ENCODE assay signal across 8 mouse cellular contexts in genomic region chr3:94786367-94786835, GRCm38 (mm10). TPM values are rescaled to one million over a fixed set of nuclear protein-coding genes. Genes with fewer than 3 reads are reported as not detected.
A peak's percentile ranks its signal among the peaks of the same experiment; 100 is the strongest.
DNase-seq lines count a peak whose midpoint lies in the region; ATAC-seq and TF ChIP-seq lines count a peak whose summit lies in the region.

Gene Cgn, minus strand, starts transcription at chr3:94786492.

- peaks cover 11% of the 10 kb centered on the region for H3K4me1 ChIP-seq in hindbrain, embryonic 12.5 days
- H3K4me1 ChIP-seq in lung, postnatal 0 days (ENCODE audit: insufficient read depth, low read depth, low read length): no peaks in the 10 kb centered on the region

- 0 out of 2 replicates have a peak, but pooled peaks cover 10% of the 10 kb centered on the region for H3K27me3 ChIP-seq in hindbrain, embryonic 12.5 days
- no peaks in the 10 kb centered on the region for H3K27me3 ChIP-seq in lung, postnatal 0 days (replicated peaks; ENCODE audit: insufficient read depth, low read length)

- peak; percentile 95 for ATAC-seq in hindbrain, embryonic 12.5 days (ENCODE audit: low FRiP score)
- peak; percentile 77 for ATAC-seq in lung, postnatal 0 days

- TF ChIP-seq CTCF in lung, postnatal 0 days (IDR thresholded peaks at IDR 0.05): no peak

- TF ChIP-seq EP300 in lung, postnatal 0 days (IDR thresholded peaks at IDR 0.05): no peak

- H3K27ac ChIP-seq in hindbrain, embryonic 12.5 days: peak within 1 kb of the TSS; percentile 73
- H3K27ac ChIP-seq in lung, postnatal 0 days (ENCODE audit: low read length): peak within 1 kb of the TSS; percentile 95

- DNase-seq in MN1 (ENCODE audit: low spot score): peak; percentile 93
- peak; percentile 96 for DNase-seq in cerebellum, adult 9-11 months
- peak; percentile 92 to 96 for DNase-seq in frontal cortex, postnatal 10 days (ENCODE audit: low spot score in 2 of 2)
- DNase-seq in layer of hippocampus, postnatal 10 days (ENCODE audit: low spot score in 2 of 2): peak; percentile 97 to 98
- peak; percentile 96 for DNase-seq in lung, postnatal 0 days (ENCODE audit: low spot score)
- peak; percentile 91 for DNase-seq in ovary, postnatal 14 days (ENCODE audit: low spot score)
- peak; percentile 89 to 90 for DNase-seq in thymus, postnatal 10 days (ENCODE audit: low spot score in 2 of 2)

- H3K4me3 ChIP-seq in hindbrain, embryonic 12.5 days: peak within 1 kb of the TSS; percentile 46
- peak within 1 kb of the TSS; percentile 56 for H3K4me3 ChIP-seq in lung, postnatal 0 days (ENCODE audit: low read depth, low read length)

- under 1% methylated on average over 34 of the region's 35 CpGs for WGBS in hindbrain, embryonic 12.5 days
- under 1% methylated on average over 33 of the region's 35 CpGs for WGBS in lung, postnatal 0 days

- H3K36me3 ChIP-seq in hindbrain, embryonic 12.5 days: no peaks in the 10 kb centered on the region
- H3K36me3 ChIP-seq in lung, postnatal 0 days (ENCODE audit: insufficient read depth, low read length): no peaks in the 10 kb centered on the region

- peak within 1 kb of the TSS; percentile 61 for H3K9ac ChIP-seq in hindbrain, embryonic 12.5 days
- H3K9ac ChIP-seq in lung, postnatal 0 days (replicated peaks; ENCODE audit: low read depth): peak within 1 kb of the TSS; percentile 2; the same call in 1 of the 2 replicates

- H3K4me2 ChIP-seq in hindbrain, embryonic 12.5 days (replicated peaks): peak within 1 kb of the TSS; percentile 82
- H3K4me2 ChIP-seq in lung, postnatal 0 days (replicated peaks; ENCODE audit: low read depth, low read length): peak within 1 kb of the TSS; percentile 88

- no peaks in the 10 kb centered on the region for H3K9me3 ChIP-seq in hindbrain, embryonic 12.5 days (replicated peaks)
- no peaks in the 10 kb centered on the region for H3K9me3 ChIP-seq in lung, postnatal 0 days (ENCODE audit: low read length)

RNA-seq across cellular contexts. Expression of gene Cgn, which starts in this region (rescaled TPM):
- 4.2 and 5.3 TPM in 2 replicates for polyA plus RNA-seq in hindbrain, embryonic 12.5 days (2016; fragmentation: Nextera tagmentation; extraction: Ambion mirVana)
- 1 to 10 TPM; 6.3 to 8.6 TPM for total RNA-seq in layer of hippocampus, postnatal 10 days (2021)
- 29.6 and 37.6 TPM in 2 replicates for polyA plus RNA-seq in lung, postnatal 0 days (2015; fragmentation: Nextera tagmentation; extraction: Ambion mirVana)

Comparison
In these comparisons a context has a peak if more than half of its experiments do, and no peak if none do; other contexts are left out.
1. Peak in every context shown above with its lines: DNase-seq, ATAC-seq, H3K4me3 ChIP-seq and H3K27ac ChIP-seq.